Mouse (Mus musculus) retina, postnatal 7 days (tissue): ENCODE data around the gene Tyw3.
"Not testable (repeated sequence)": the region's sequence is repeated elsewhere in the genome, so short reads cannot be mapped to it uniquely, and the experiment has no call there.

Source experiments
- DNase-seq: peaks from one replicate; pipeline ENCODE4 v3.0.0-alpha.2; 2012; ENCODE audit warnings: low read depth, low spot score

The Tyw3 gene

DNA sequence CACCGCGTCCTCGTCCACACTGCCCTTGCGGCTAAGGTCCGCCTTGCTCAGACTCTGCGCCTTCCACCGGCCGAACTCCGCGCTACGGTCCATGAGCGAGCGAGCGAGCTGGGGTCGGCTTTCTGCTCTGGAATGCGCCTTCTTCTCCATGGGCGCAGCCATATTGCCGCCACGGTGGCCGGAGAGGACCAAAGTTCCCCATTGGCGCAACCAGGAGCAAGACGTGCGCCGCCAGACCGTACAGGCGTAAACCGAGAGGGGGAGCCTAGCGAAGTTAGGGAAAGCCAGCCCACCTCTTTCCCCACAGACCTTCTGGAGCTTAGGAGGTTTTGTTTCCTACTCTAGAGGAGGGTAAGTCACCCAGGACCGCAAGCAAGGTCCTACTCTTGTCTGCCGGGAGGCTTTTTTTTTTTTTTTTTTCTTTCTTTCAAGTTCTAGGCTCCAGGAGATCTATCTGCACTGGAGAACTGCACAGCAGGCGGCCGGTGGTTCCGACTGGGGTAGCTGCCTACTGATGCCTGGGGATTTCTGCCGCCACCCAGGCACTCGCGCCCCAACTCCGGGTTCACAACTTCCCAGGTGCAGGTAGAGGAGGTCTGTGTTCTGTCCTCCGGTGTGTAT is at the start of gene Tyw3:
Gene Tyw3, minus strand, starts transcription at position 171 of the 621 bp plus-strand sequence.
- DNase-seq: peak; percentile 95

DNA sequence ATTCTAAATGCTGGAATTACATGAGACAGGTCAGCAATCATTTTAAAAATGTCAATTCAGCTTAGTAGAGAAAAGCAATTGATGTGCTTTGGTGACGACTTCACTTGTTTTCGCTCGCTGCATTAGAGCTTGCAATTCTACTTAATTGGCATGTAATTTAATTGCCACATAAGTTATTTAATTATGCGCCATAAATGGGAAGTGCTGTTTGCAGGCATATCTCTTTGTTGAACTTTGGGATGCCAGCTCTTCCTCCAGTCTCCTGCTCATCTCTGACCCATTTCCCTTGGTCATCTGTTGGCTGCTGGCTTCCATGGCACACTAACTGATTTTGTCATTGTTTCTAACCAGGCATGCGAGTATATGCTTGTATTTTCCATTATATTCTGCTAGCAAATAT is 36.2 kb upstream of the Tyw3 start:
- DNase-seq: no peak

GRCm38 (mm10) chr3:154631281-154631680 is 34.4 kb upstream of the Tyw3 start:
- not testable (repeated sequence) for DNase-seq

DNA sequence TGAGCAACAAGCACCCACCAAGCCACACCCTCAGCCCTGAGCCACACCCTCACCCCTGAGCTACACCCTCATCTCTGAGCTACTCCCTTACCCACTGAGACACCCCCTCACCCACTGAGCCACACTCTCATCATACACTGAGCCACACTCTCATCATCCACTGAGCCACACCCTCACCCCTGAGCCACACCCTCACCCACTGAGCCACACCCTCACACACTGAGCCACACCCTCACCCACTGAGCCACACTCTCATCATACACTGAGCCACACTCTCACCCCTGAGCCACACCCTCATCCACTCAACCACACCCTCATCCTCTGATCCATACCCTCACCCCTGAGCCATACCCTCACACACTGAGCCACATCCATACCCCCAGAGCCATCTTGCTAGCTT is 31.4 kb upstream of the Tyw3 start:
- DNase-seq: no peak

- DNase-seq: no peak
Measured at GRCm38 (mm10) chr3:154616106-154616505, 19.2 kb upstream of the Tyw3 start.

DNA sequence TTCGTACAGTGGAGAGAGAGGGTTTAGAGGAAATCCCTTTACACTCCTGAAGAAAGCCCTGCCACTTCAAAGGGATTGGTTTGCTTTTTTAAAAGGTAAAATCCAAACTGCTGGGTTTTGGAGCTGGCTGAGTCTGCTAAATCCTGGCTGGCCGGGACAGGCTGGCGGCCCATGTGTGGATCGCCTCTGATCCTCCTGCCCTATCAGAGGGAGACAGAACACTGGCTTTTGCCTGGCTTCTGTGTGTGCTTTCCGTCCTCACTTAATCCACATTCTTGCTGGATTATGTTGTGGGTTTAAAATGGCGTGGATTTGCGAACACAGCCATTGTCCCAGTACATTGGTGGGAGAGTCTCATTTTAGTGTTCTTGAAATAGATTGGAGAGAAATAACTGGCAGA is 18.4 kb upstream of the Tyw3 start:
- DNase-seq: no peak

GRCm38 (mm10) chr3:154614771-154615170 is 17.9 kb upstream of the Tyw3 start:
- DNase-seq: no peak

DNA sequence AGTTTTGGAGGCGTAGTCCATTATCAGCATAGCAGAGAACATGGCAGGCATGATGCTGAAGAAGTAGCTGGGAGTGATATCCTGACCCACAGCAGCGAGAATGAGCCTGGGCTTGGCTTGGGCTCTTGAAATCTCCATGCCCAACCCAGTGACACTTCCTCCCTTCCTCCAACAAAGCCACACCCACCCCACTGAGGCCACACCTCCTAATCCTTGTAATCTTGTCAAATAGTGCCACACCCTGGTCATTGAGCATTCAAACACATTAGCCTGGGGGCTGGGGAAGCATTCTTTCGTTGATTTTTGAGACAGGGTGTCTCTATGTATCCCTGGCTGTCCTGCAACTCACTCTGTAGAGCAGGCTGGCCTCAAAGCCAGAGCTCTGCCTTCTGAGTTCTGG is 15.0 kb upstream of the Tyw3 start:
- DNase-seq: no peak

GRCm38 (mm10) chr3:154607896-154608295 is 11.0 kb upstream of the Tyw3 start:
- no peak for DNase-seq

DNA sequence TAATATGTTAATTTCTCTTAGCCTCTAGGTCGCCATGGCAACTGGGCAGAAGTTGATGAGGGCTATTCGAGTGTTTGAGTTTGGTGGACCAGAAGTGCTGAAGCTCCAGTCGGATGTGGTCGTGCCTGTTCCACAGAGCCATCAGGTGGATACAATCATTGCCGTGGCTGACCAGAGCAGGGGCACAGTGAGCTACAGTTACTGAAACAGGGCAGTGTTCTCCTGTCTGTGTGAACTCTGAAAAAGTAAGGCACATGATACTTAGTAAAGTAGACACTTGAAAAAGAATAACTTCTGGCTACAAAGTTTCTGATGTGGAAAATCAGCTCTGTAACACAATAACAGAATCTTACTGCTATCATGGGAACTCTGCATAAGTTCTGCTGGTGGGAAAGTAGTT is 8.0 kb upstream of the Tyw3 start:
- DNase-seq: no peak

GRCm38 (mm10) chr3:154602141-154602540 is 5.2 kb upstream of the Tyw3 start:
- no peak for DNase-seq

DNA sequence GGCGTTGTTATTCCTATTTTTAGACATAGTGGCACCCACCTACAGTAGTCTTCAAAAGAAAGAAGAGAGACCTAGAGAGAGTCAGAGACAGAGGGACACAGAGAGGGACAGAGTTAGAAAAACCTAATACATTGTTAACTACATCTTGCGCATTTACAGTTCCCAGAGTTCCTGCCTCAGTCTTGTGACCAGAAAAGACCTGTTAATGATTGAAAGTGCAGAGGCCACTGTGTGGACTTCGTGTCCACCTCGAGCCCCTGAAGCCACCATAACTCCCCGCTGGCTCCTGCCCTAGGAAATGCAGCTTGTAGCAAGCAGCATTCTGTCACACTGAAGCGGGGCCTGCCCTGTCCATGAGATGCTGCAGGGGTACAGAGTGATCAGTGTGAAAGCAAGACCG is 657 bp upstream of the Tyw3 start:
- DNase-seq: no peak

- DNase-seq: peak; percentile 87
Measured at GRCm38 (mm10) chr3:154596488-154596933, 393 bp downstream of the Tyw3 start, which contains the start of gene Cryz. TSS of gene Cryz (plus strand) at chr3:154596711.

DNA sequence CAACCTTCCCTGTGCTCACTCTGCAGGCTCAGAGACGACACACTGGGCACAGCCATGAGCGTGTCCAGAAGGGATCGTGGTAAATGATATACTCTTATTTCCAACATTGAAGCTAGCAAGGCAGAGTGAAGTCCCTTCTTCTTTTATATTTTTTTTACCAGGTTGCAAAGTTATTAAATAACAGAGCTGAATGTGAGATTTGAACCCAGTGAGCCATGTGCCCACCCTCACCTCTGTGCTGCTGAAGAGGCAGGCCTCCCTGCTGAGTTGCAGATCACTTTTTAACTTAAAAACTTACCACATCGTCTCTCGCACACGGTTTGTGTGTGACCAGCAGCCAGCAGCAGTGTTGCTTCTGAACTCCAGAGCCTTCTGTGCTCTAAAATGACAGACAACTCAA is 2.7 kb downstream of the Tyw3 start:
- DNase-seq: no peak

DNA sequence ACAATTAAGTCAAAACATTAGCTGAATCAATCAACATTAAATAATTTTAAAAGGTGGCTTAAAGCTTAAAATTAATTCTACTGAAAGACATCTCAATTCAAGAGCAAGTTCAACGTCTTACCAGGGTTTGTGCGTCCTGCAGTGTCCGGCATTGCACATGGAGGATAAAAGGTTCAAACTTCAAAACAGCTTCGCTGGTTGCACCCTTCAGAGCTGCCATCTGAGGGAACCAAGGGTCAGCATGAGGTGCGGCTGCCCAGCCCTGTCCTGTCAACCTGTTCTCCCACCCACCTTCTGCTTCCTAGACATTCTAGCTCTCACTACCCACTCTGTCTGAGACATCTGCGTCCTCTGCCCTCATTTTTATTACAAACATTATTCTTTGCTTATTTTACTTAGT is 3.3 kb downstream of the Tyw3 start:
- no peak for DNase-seq

DNA sequence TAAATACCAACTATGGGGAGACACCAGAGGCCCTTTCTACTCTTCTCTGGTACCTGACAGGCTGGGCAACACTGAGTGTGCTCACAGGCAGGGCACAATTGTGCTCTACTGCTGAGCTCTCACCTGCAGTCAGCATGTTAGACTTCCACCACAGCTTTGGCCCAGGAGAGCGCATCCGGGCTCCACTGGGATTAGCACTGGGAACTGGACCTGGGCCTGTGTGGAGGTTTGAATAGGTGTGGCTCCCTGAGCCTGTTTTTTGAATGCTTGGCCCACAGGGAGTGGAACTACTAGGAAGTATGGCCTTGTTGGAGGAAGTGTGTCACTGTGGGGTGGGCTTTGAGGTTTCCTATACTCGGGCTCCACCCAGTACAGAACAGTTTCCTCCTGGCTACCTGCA is 5.3 kb downstream of the Tyw3 start:
- DNase-seq: no peak

DNA sequence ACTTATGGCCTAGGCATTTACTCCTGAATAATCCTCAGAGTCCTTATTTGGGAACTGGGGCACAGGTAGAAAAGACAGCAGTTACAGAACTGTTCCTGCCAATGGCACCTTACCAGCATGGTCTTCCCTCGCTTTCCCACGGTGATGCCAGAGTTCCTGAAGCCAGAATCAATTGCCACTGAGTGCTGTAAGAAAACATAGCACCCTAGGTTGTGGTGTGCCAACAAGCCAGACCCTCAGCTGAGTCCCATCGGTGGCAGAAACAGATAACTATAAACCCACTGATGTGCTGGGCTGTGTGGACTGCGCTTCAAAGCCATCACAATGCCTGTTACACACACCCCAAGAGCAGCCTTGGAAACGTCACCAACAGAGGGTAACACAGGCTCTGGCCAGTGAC is 5.9 kb downstream of the Tyw3 start:
- no peak for DNase-seq

GRCm38 (mm10) chr3:154584351-154584750 is 12.6 kb downstream of the Tyw3 start:
- no peak for DNase-seq

- DNase-seq: no peak
Measured at GRCm38 (mm10) chr3:154577895-154578294, 19.0 kb downstream of the Tyw3 start.

DNA sequence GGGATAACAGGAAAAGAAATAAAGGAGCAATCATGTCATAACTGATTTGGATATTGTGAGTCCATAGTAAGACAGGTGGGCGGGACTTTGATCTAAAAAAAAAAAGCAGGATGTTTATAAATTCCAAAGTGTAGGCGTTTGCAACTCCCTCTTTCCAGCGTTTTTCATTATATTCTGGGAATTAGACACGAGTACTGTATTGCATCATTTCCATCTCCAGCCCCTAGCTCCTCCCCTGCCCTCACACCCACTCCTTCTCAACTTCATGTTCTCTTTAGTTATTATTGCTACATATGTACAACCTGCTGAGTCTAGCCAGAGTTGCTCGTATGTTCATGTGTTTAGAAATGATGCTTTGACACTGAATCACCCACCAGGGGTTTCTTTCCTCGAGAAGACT is 23.2 kb downstream of the Tyw3 start:
- DNase-seq: no peak

DNA sequence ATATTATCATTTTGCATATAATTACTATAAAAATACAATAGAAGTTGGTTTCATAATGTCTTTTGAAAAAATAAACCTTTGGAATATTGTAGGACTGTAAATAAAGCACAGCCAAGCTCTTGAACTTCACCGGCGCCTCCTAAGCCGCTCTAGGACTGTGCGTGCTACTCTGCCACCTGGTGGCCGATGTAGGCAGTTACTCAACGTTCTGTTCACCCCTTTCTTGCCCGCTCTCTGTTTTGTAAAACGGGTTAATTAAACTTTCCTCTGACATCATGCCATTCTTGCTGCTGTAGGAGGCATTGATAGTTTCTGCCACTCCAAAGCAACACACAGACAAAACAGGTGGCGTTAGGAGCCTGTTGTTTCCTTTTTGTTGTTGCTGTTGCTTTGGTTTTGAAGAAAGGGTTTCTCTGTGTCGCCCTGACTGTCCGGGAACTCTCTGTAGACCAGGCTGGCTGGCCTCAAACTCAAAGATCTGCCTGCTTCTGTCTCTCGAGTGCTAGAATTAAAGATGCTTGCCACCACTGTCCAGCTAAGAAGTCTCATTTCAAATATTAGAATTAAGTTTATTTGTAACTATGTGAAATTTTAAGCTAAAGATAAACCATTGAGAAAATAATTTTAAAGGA is 24.4 kb downstream of the Tyw3 start:
- DNase-seq: peak; percentile 72

- DNase-seq: no peak
Measured at GRCm38 (mm10) chr3:154570786-154571185, 26.1 kb downstream of the Tyw3 start.

GRCm38 (mm10) chr3:154570029-154570575 is 26.8 kb downstream of the Tyw3 start:
- no peak for DNase-seq
